Mouse (Mus musculus) thymus, adult 18-20 months (tissue): ENCODE measurements around the gene Pitpnm2.

Experiments used
- DNase-seq, 2 experiments: peaks; one replicate each; pipeline ENCODE4 v3.0.0; 2022; ENCODE audit warnings: mixed read lengths in 2 of 2

The Pitpnm2 gene

DNA sequence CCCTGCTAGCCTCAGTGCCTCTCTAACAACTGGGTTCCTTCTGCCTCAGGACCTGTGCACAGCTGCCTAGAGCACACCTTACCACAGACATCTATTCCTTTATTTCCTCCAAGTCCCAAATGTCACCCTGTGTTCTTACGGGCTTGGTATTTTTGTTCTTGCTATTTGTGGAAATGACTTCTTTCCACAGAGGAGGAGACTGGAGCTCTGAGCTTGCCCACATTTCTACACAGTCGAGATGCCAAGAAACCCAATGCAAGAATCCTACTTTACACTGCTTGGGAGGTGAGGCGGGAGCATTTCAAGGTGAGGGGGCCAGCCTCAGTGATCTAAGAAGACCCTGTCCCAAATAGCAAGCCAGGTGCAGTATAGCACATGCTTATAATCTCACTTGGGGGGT lies 164.0 kb downstream of the Pitpnm2 start:
- no peak for DNase-seq

DNA sequence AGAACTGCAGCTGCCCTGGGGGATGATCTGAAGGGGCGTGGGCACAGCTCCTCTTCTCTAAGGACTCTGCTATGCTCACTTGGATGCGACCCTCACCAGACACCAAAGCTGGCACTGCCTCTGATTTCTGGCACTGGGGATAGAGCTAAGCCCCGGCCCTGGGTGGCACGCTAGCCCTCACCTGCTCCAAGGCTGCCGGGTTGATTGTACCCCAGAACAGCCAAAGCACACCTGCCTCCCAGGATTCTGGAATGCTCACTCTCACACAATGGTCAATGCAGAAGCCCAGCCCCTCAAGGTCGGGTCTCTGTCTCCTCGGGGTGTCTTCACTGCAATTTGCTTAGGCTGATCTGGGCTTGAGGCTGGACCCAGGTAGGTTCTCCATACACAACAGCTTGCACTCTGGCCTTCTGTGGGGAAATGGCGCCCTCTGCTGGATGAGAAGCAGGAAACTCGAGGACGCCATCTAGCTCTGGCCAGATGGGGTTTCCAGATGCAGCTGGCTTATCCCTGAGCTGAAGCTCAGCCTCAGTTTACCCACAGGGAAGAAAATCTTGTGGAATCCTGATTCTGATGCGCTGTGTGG lies 164.9 kb downstream of the Pitpnm2 start:
- peak; percentile 68 to 77 for DNase-seq

GRCm38 (mm10) chr5:124083850-124084587 lies 165.5 kb downstream of the Pitpnm2 start:
- peak in 1 of 2 experiments; percentile 65 for DNase-seq

GRCm38 (mm10) chr5:124082941-124083688 lies 166.4 kb downstream of the Pitpnm2 start:
- no peak for DNase-seq

GRCm38 (mm10) chr5:124082447-124082846 lies 167.1 kb downstream of the Pitpnm2 start:
- no peak for DNase-seq

DNA sequence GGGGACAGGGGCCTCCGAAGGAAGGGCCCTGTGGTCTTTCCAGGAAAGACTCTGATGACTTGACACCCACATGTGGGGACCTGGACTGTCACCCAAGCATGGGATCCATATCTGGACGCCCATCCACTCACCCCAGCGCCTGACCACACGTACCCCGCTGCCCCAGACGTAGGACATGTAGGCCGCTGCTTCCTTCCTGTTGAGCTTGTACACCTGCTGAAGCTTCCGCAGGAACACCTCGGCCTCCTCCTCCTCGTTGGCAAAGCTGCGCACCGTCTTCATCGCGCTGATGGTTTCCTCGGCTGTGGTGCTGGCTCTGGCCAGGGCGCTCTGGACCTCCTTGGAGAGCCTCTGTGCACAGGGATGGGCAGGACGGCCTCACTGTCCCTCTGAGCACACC lies 169.7 kb downstream of the Pitpnm2 start:
- DNase-seq = peak; percentile 64 to 74

- DNase-seq = peak; percentile 52 to 71
These were observed 170.7 kb downstream of the Pitpnm2 start for GRCm38 (mm10) chr5:124078794-124079416.

DNA sequence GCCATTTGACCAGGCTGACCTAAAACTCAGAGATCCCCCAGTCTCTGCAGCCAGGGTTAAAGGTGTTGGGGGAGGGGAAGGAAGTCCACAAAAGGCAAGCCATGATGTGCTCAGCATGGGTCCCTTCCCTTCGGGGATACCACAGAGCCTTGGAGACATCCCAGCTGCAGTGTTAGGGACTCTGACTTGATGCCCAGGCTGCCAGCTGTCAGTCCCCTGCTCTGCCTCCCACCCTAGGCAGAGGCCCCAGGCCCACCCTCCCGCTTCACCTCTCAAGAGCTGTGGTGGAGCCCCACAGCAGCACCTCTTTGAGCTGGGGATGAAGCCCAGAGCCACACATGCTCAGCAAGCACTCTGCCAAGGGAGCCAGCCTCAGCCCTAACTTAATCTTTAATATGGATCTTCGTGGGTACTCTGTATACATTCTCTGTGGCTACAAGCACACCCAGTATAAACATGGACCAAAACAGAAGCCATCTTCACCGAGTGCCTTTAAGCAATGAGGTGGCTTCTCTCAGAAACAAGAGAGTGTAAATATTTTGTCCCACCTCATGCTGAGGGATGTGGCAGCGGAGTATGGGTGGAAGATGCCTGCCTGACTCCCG lies 171.6 kb downstream of the Pitpnm2 start:
- peak in 1 of 2 experiments; percentile 41 for DNase-seq

- DNase-seq = peak in 1 of 2 experiments; percentile 35
These were observed 172.3 kb downstream of the Pitpnm2 start for GRCm38 (mm10) chr5:124077241-124077640.

DNA sequence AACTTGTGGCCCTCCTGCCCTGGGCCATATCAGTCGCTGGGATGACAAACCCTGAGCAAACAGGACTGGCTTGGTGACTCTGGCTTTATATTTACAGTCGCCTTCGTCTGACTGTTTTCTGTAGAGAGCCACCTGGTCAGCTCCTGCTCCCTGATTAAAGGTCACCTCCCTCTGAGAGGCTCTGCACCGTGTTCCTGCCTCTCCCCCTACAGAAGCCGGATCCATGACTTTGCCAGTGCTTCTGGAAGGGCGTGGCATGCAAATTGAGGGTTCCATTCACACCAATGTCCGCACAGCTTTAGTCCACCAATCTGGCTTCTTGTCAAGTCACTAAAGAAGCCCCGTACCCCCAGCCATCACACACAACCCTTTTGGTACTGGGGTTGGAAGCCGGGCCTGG lies 173.0 kb downstream of the Pitpnm2 start:
- DNase-seq = no peak

- no peak for DNase-seq
These were observed 173.8 kb downstream of the Pitpnm2 start for GRCm38 (mm10) chr5:124075716-124076115.

DNA sequence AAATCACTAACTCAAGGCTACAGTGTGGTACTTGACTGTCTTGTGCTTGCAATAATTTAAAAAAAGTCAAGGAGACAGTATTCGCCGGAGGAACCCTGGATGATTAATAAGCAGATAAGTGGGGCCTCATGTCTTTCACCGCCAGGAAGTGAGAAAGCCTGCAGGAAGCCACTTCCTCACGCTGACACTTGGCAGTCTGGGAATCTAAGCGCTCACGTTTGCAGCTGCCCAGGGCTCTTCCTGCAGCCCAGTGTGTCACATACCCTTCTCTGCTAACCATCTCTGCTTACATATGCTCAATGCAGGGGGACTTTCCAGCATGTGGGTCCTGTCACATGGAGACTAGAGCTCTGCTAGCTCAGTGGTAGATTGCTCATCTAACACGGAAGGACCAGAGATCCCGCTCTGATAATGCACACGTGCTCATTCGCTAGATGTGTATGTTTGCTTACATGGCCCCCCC lies 174.7 kb downstream of the Pitpnm2 start:
- peak in 1 of 2 experiments; percentile 53 for DNase-seq

GRCm38 (mm10) chr5:124073682-124074081 lies 175.9 kb downstream of the Pitpnm2 start:
- DNase-seq = no peak

- no peak for DNase-seq
These were observed 179.9 kb downstream of the Pitpnm2 start for GRCm38 (mm10) chr5:124069657-124070056.
